Mouse (Mus musculus) natural killer cell, adult 2 months (primary cell): ENCODE data around the gene Klk15.
"Not testable (repeated sequence)": the region's sequence is repeated elsewhere in the genome, so short reads cannot be mapped to it uniquely, and the experiment has no call there.

ENCODE experiments used
- DNase-seq, 2 experiments: peaks; one replicate each; pipeline ENCODE4 v3.0.0; 2022; ENCODE audit warnings: low spot score in 2 of 2

Klk15 gene

GRCm38 (mm10) chr7:43975761-43976160 lies 42.2 kb downstream of the Klk15 start, which contains the start of gene Klk1b9:
Klk1b9 (plus strand) TSS chr7:43976061.
- DNase-seq: not testable (repeated sequence)

DNA sequence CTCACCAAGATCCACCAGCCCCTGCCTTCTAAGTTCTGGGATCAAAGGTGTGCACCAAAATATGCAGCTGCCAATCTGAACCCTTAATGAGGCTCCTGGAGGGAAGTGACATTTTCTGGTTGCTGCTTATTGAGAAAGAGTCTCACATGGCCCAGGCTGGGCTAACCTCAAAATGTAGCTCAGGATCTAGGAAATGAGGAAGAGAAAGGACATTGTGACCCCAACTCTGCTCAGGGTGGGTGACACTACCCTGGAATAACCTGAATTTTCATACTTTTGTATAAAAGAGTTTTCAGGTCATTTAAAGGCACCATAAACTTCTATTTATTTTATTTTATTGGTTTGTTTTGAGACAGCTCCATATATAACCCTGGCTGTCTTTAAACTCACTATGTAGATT lies 52.1 kb downstream of the Klk15 start:
- no peak for DNase-seq
